Mouse (Mus musculus) hindbrain, embryonic 13.5 days (tissue): ENCODE data around the gene Shb. TPM values are rescaled to one million over a fixed set of nuclear protein-coding genes. Genes with fewer than 3 reads are reported as not detected.

Experiments used
- ATAC-seq: fragments of 200-750 bp; cut with Nextera tagmentation; 2 replicates; pipeline ENCODE4 v1.8.0; 2017; ENCODE audit warnings: moderate TSS enrichment; ENCODE audit not compliant: low FRiP score
- H3K27ac ChIP-seq: fragments of 300-500 bp; sonication (generic); 2 replicates; pipeline ENCODE4 v1.5.1; 2015; ENCODE audit warnings: inconsistent platforms, mild to moderate bottlenecking, moderate library complexity
- H3K27me3 ChIP-seq: fragments of 300-500 bp; sonication (generic); 2 replicates; pipeline ENCODE4 v1.6.1; 2015; ENCODE audit warnings: mild to moderate bottlenecking, inconsistent platforms
- H3K36me3 ChIP-seq: fragments of 300-500 bp; sonication (generic); 2 replicates; pipeline ENCODE4 v1.6.1; 2015; ENCODE audit warnings: mild to moderate bottlenecking, inconsistent platforms
- H3K4me1 ChIP-seq: fragments of 300-500 bp; sonication (generic); replicated peaks from 2 replicates; pipeline ENCODE4 v1.6.1; 2015; ENCODE audit warnings: inconsistent platforms
- H3K4me2 ChIP-seq: fragments of 300-500 bp; sonication (generic); 2 replicates; pipeline ENCODE4 v1.6.1; 2015; ENCODE audit warnings: inconsistent platforms, mild to moderate bottlenecking, moderate library complexity
- H3K4me3 ChIP-seq: fragments of 300-500 bp; sonication (generic); 2 replicates; pipeline ENCODE4 v1.5.1; 2015; ENCODE audit warnings: mild to moderate bottlenecking, inconsistent platforms
- H3K9ac ChIP-seq: fragments of 300-500 bp; sonication (generic); 2 replicates; pipeline ENCODE4 v1.6.1; 2015; ENCODE audit warnings: mild to moderate bottlenecking, inconsistent platforms
- H3K9me3 ChIP-seq: fragments of 300-500 bp; sonication (generic); 2 replicates; pipeline ENCODE4 v1.6.1; 2016; ENCODE audit warnings: inconsistent platforms
- WGBS: fragments of 180-500 bp; shearing (Covaris S2); methylation state at CpG from one replicate; pipeline ENCODE4 v1.1.7; 2015; 5-methylcytosine and 5-hydroxymethylcytosine counted together
- polyA plus RNA-seq: library from polyadenylated mRNA; unstranded; fragments of >200 nt; fragmentation: Nextera tagmentation; extraction: Ambion mirVana; gene quantifications from 2 replicates; pipeline ENCODE4 v1.2.1, GENCODE M21; 2015

Shb gene
- polyA plus RNA-seq, 1 experiment from 2014 or later: 5.7 TPM

- Histone ChIP-seq H3K4me2 (no peak overlapping the region), H3K27ac (no peak overlapping the region), H3K27me3 (0 out of 2 replicates have a peak, but pooled peaks cover 4% of the 10 kb centered on the region), H3K9me3 (no peaks in the 10 kb centered on the region), H3K4me3 (no peak overlapping the region), H3K4me1 (peaks cover 31% of the 10 kb centered on the region), H3K9ac (no peak overlapping the region), H3K36me3 (peaks cover 15% of the 10 kb centered on the region)
- WGBS: 92% methylated on average over 2 of the region's 2 CpGs
- ATAC-seq: no peak
Measured at GRCm38 (mm10) chr4:45457543-45457942, 74.7 kb downstream of the Shb start.

DNA sequence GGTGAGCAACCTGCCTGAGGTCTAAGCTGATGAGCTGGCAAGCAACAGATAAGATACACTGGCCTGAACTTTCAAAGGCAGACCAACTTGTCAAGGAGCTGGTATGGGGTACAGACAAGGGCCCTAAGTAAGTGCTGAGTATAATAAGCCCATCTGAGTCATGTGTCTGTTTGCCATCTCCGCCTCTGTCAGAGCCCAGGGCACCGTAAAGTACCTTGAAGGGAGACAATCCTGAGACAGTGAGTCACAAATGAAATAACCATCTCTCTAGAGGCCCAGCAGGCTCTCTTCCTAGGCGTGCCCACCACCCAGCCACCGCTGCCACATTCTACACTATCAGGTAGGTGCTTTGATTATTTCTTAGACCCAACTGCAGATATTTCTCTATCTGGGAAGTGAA lies 77.3 kb downstream of the Shb start:
- ATAC-seq: no peak
- H3K4me1 ChIP-seq: peaks cover 35% of the 10 kb centered on the region
- H3K27me3 ChIP-seq: 0 out of 2 replicates have a peak, but pooled peaks cover 14% of the 10 kb centered on the region
- H3K27ac ChIP-seq: no peak overlapping the region
- peaks cover 15% of the 10 kb centered on the region for H3K36me3 ChIP-seq
- no peak overlapping the region for H3K4me3 ChIP-seq
- WGBS: 80% methylated on average over 4 of the region's 4 CpGs
- no peak overlapping the region for H3K4me2 ChIP-seq
- no peaks in the 10 kb centered on the region for H3K9me3 ChIP-seq
- no peak overlapping the region; the same call in 1 of the 2 replicates for H3K9ac ChIP-seq

DNA sequence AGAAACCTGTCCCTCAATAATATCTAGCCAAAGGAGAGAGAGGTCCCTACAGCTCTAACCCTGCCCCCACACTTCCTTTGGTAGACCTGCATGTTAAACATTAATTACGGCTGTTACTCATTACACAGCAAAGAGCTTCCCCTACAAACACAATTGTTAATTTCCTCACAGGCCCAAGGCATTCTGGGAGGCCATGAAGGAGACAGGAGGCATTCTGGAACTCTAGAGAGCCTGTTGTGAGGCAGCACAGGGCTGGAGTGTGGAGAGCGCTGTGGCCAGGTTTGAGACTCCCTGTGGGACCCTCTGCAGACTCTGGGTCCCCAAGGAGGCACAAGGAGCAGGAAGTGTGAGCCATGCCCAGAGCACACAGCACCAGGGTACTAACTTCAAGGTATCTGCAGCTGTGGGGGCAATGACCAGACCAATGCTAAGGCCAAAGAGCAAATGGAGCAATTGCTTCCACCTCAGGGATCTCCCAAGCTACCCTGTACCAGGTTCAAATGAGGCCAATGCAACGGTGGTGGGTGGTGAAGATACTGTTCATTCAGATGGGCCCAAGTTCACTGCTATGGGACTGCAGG lies 78.9 kb downstream of the Shb start:
- Histone ChIP-seq H3K4me2 (no peak overlapping the region), H3K27ac (peak overlapping the region; percentile 40; the same call in 1 of the 2 replicates), H3K27me3 (0 out of 2 replicates have a peak, but pooled peaks cover 14% of the 10 kb centered on the region), H3K4me3 (no peak overlapping the region), H3K36me3 (peaks cover 15% of the 10 kb centered on the region), H3K9me3 (no peaks in the 10 kb centered on the region), H3K4me1 (peaks cover 51% of the 10 kb centered on the region), H3K9ac (no peak overlapping the region)
- ATAC-seq: no peak
- WGBS: 59% methylated on average over 3 of the region's 3 CpGs

DNA sequence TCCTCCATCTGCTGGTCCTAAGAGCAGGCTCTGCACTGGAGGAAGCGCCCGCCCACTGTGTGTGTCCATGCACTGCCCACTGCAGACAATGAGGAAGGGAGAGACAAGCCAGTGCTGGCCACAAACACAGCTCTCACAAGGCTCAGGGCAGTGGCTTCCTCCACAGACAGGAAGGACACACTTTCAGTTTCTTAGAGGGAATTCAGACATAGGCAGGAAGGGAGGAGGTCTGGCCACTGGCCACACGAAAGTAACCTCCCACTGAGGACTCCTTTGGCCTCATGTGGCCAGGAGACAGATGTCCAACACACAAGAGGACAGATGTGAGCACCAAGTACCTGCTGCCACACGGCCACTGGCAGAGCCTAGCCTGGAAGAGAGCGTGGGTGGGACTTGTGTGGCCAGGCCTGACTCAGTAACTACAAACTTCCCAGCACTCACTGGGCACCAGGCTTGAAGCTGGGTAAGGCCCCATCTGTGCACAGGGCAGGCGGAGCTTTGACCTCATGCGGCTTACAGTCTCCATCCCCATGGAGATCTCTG lies 79.6 kb downstream of the Shb start:
- no peak overlapping the region for H3K9ac ChIP-seq
- no peak overlapping the region for H3K4me2 ChIP-seq
- no peak overlapping the region for H3K27ac ChIP-seq
- WGBS: 57% methylated on average over 7 of the region's 7 CpGs
- H3K9me3 ChIP-seq: no peaks in the 10 kb centered on the region
- H3K27me3 ChIP-seq: 0 out of 2 replicates have a peak, but pooled peaks cover 10% of the 10 kb centered on the region
- H3K4me1 ChIP-seq: peaks cover 51% of the 10 kb centered on the region
- ATAC-seq: no peak
- no peak overlapping the region for H3K4me3 ChIP-seq
- peaks cover 9% of the 10 kb centered on the region for H3K36me3 ChIP-seq

- ATAC-seq: no peak
- Histone ChIP-seq H3K9ac (no peak overlapping the region), H3K27ac (no peak overlapping the region), H3K4me2 (no peak overlapping the region), H3K9me3 (no peaks in the 10 kb centered on the region), H3K36me3 (peaks cover 9% of the 10 kb centered on the region), H3K27me3 (peaks cover 14% of the 10 kb centered on the region; the same call in 1 of the 2 replicates), H3K4me3 (no peak overlapping the region), H3K4me1 (peaks cover 58% of the 10 kb centered on the region)
- 41% methylated on average over 5 of the region's 5 CpGs for WGBS
Measured at GRCm38 (mm10) chr4:45449012-45449411, 83.3 kb downstream of the Shb start.

DNA sequence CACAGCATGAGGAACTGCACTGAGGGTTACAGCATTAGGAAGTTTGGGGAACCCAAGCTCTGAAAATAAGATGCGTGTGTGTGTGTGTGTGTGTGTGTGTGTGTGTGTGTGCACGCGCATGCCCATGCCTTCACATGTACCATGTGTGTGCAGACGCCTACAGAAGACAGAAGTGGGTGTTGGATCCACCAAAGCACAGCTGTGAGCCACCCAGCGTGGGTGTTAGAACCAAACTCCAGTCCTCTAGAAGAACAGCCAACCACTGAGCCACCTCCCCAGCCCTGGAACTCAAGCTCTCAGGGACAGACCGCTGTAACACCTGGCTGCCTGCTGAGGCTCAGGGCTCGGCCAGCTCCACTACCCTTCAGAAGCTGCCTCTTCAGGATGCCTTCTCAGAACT lies 83.8 kb downstream of the Shb start:
- no peak for ATAC-seq
- peak overlapping the region; percentile 6; the same call in 1 of the 2 replicates for H3K27ac ChIP-seq
- 90% methylated on average over 7 of the region's 7 CpGs for WGBS

GRCm38 (mm10) chr4:45447196-45447595 lies 85.1 kb downstream of the Shb start:
- H3K36me3 ChIP-seq: peaks cover 10% of the 10 kb centered on the region
- no peaks in the 10 kb centered on the region for H3K9me3 ChIP-seq
- H3K4me1 ChIP-seq: peaks cover 48% of the 10 kb centered on the region
- H3K27me3 ChIP-seq: peaks cover 14% of the 10 kb centered on the region; the same call in 1 of the 2 replicates
- no peak overlapping the region for H3K9ac ChIP-seq
- no peak overlapping the region for H3K4me3 ChIP-seq
- ATAC-seq: no peak
- no peak overlapping the region for H3K27ac ChIP-seq
- no peak overlapping the region for H3K4me2 ChIP-seq
- WGBS: 89% methylated on average over 5 of the region's 5 CpGs

More for the DNA sequence above, 83.8 kb downstream of the Shb start:
- no peak overlapping the region for H3K4me3 ChIP-seq
- H3K9ac ChIP-seq: no peak overlapping the region
- H3K4me1 ChIP-seq: peaks cover 56% of the 10 kb centered on the region
- peaks cover 14% of the 10 kb centered on the region; the same call in 1 of the 2 replicates for H3K27me3 ChIP-seq
- no peak overlapping the region for H3K4me2 ChIP-seq
- peaks cover 10% of the 10 kb centered on the region for H3K36me3 ChIP-seq
- no peaks in the 10 kb centered on the region for H3K9me3 ChIP-seq

DNA sequence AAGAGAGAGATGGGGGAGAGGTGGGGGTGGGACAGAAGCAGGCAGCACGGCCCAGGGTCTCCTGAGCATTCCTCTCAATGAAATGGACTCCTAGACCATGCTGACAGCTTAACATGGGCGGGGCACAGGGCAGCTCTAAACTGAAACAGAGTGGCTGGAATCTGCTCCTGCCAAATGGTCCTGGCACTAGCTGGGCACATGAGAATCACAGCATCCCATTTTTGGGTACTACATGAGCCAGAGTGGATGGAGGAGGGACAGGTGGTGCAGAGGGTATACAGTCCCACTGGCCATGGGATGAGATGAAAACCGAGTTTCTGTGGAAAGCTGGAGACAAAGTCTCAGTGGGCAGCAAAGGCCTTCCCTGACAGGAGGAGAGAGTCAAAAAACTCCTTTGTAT lies 87.0 kb downstream of the Shb start:
- peaks cover 4% of the 10 kb centered on the region; the same call in 1 of the 2 replicates for H3K27me3 ChIP-seq
- H3K4me3 ChIP-seq: no peak overlapping the region
- H3K27ac ChIP-seq: no peak overlapping the region
- H3K9ac ChIP-seq: 0 out of 2 replicates have a peak overlapping the region, but pooled peaks have one; percentile 5
- H3K4me2 ChIP-seq: no peak overlapping the region
- peaks cover 10% of the 10 kb centered on the region for H3K36me3 ChIP-seq
- no peaks in the 10 kb centered on the region for H3K9me3 ChIP-seq
- ATAC-seq: no peak
- WGBS: 59% methylated on average over 3 of the region's 3 CpGs
- H3K4me1 ChIP-seq: peaks cover 49% of the 10 kb centered on the region

DNA sequence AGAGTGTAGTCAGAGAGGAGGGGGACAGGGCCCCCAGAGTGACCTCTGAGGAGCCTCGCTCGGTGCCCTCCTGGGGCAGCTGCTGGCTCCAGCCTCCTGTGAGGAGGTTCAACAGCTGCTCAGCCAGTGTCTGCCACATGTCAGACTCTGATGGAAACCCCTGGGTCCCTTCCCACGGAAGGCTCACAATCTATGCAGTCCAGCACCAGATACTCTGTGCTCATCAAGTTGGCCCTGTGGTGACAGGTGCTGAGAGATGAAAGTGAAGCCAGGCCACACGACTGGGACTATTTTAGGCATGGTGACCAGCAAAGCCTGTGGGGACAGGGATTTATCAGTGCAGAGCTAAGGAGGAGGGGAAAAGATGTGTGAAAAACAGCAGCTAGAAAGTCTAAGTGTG lies 87.5 kb downstream of the Shb start:
- Histone ChIP-seq H3K4me3 (no peak overlapping the region), H3K4me1 (peaks cover 49% of the 10 kb centered on the region), H3K4me2 (no peak overlapping the region), H3K27me3 (peaks cover 4% of the 10 kb centered on the region; the same call in 1 of the 2 replicates), H3K9me3 (no peaks in the 10 kb centered on the region), H3K27ac (no peak overlapping the region), H3K9ac (0 out of 2 replicates have a peak overlapping the region, but pooled peaks have one; percentile 5), H3K36me3 (peaks cover 10% of the 10 kb centered on the region)
- 41% methylated on average over 4 of the region's 4 CpGs for WGBS
- no peak for ATAC-seq

GRCm38 (mm10) chr4:45443652-45444051 lies 88.6 kb downstream of the Shb start:
- peaks cover 10% of the 10 kb centered on the region for H3K36me3 ChIP-seq
- H3K4me1 ChIP-seq: peaks cover 49% of the 10 kb centered on the region
- no peak for ATAC-seq
- H3K9ac ChIP-seq: no peak overlapping the region
- peaks cover 4% of the 10 kb centered on the region; the same call in 1 of the 2 replicates for H3K27me3 ChIP-seq
- no peak overlapping the region for H3K4me2 ChIP-seq
- no peak overlapping the region for H3K27ac ChIP-seq
- 87% methylated on average over 7 of the region's 7 CpGs for WGBS
- no peaks in the 10 kb centered on the region for H3K9me3 ChIP-seq
- H3K4me3 ChIP-seq: no peak overlapping the region

GRCm38 (mm10) chr4:45442237-45442636 lies 90.0 kb downstream of the Shb start:
- H3K4me2 ChIP-seq: no peak overlapping the region
- H3K36me3 ChIP-seq: peaks cover 10% of the 10 kb centered on the region
- no peak overlapping the region for H3K4me3 ChIP-seq
- peaks cover 4% of the 10 kb centered on the region; the same call in 1 of the 2 replicates for H3K27me3 ChIP-seq
- no peaks in the 10 kb centered on the region for H3K9me3 ChIP-seq
- peaks cover 62% of the 10 kb centered on the region for H3K4me1 ChIP-seq
- no peak for ATAC-seq
- WGBS: 76% methylated on average over 3 of the region's 3 CpGs
- no peak overlapping the region for H3K9ac ChIP-seq
- no peak overlapping the region for H3K27ac ChIP-seq

- Histone ChIP-seq H3K36me3 (peaks cover 10% of the 10 kb centered on the region), H3K27ac (no peak overlapping the region), H3K9ac (no peak overlapping the region), H3K4me1 (peaks cover 66% of the 10 kb centered on the region), H3K4me3 (no peak overlapping the region), H3K27me3 (peaks cover 4% of the 10 kb centered on the region; the same call in 1 of the 2 replicates), H3K9me3 (no peaks in the 10 kb centered on the region), H3K4me2 (no peak overlapping the region)
- ATAC-seq: no peak
- 65% methylated on average over 1 of the region's 1 CpGs for WGBS
Measured at GRCm38 (mm10) chr4:45441778-45442177, 90.5 kb downstream of the Shb start.
